Mouse (Mus musculus) E14TG2a.4 (cell line): Measurements from ENCODE around the gene Atg4a.

Experiments used
- CTCF ChIP-seq: conservative IDR thresholded peaks from 2 replicates; pipeline ENCODE4 v1.5.1; 2014; ENCODE audit warnings: low read length
- POU5F1 ChIP-seq: IDR thresholded peaks from 2 replicates; pipeline ENCODE4 v1.6.1; 2014; ENCODE audit warnings: low read length, borderline replicate concordance

DNA sequence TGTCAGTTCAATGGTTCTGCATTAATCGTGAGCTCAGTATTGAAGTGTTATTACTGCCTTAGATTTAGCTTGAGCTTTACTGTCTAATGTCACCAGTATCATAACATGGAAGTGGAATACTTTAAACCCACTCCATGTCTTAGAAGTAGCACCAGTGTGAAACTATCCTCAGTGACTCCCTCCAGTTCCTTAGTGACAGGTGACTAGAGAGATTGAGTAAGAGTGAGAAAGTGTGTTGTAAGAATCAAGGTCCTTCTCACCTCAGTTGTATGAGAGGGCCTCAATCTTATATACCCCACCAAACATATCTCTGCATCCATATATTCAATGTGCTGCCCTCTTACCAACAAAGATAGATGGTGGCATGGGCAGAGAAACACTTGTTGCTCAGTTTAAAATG, 22.2 kb downstream of the Atg4a start:
- TF ChIP-seq POU5F1, result no peak
- TF ChIP-seq CTCF, result no peak
